Mouse (Mus musculus) bone marrow macrophage, adult 2 months (primary cell): ENCODE measurements around the gene Sim2.

ENCODE experiments used
- CTCF ChIP-seq: IDR thresholded peaks from 2 replicates; pipeline ENCODE4 v1.5.1; 2012; ENCODE audit warnings: low read depth, mild to moderate bottlenecking, low read length, moderate library complexity
- POLR2A ChIP-seq: IDR thresholded peaks from 2 replicates; pipeline ENCODE4 v1.6.1; 2012; ENCODE audit warnings: mild to moderate bottlenecking, low read depth, low read length, borderline replicate concordance

DNA sequence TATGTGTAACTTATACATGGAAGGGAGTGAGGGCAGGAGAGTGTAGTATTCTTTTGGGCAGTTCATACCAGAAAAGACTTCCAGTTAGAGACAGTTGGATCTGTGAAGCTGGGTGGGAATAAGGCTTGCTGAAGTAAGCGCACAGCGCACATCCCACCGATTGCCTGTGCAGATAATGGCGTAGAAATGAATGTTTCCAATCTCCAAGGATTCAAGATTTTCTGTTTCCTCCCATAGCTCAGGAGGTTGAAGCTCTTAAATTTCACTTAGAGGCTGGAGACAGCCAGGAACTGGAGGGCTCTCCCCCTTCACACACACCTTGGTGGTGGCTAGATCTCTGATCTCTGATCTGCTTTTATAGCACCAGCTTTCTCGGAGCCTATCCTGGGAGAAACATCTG is 3.1 kb upstream of the Sim2 start:
- TF ChIP-seq POLR2A (no peak), CTCF (no peak)
